Mouse (Mus musculus): ENCODE results near the gene 4930550C14Rik.

Gene 4930550C14Rik

DNA sequence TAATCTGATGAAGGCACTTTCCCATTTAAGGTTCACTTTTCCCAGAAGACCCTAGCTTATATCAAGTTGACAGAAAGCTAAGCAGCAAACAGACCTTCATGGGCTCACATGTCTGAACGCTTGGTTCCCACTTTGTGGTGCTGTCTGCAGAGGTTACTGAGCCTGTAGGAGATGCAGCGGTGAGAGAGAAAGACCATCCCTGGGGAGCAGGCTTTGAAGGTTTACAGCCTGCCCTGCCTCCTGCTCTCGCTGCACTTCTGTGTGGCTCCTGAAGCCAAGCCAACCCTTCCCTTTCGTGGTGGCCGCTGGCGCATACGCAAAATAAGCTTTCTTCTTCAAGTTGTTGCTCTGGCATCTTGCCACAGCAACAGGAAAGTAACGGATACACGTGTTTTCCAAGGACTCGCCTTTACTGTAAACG lies at the start of gene 4930550C14Rik:
Gene 4930550C14Rik (plus strand): TSS at position 35 of the 421 bp plus-strand sequence.
- no peak for DNase-seq (ENCODE audit: low read depth)

DNA sequence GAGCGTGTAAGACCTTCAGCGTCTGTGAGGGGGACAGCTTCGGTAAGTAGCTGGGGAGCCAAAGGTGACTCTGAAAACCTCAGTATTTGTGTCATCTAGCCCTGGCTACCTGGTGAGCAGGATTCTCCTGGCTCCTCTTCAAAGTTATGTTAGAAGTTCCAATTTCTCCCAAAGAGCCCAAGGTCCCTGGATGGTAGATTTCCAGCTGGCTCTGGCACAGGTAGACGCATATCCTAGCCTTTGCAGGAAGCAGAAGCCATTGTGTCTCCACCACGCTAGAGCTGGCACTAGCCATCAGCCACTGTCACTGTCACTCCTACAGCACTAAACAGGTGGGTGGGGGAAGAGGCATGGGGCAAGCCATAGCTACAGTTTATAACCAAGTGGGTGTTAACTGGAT lies 49.0 kb upstream of the 4930550C14Rik start:
- no peak for DNase-seq (ENCODE audit: low read depth)

DNA sequence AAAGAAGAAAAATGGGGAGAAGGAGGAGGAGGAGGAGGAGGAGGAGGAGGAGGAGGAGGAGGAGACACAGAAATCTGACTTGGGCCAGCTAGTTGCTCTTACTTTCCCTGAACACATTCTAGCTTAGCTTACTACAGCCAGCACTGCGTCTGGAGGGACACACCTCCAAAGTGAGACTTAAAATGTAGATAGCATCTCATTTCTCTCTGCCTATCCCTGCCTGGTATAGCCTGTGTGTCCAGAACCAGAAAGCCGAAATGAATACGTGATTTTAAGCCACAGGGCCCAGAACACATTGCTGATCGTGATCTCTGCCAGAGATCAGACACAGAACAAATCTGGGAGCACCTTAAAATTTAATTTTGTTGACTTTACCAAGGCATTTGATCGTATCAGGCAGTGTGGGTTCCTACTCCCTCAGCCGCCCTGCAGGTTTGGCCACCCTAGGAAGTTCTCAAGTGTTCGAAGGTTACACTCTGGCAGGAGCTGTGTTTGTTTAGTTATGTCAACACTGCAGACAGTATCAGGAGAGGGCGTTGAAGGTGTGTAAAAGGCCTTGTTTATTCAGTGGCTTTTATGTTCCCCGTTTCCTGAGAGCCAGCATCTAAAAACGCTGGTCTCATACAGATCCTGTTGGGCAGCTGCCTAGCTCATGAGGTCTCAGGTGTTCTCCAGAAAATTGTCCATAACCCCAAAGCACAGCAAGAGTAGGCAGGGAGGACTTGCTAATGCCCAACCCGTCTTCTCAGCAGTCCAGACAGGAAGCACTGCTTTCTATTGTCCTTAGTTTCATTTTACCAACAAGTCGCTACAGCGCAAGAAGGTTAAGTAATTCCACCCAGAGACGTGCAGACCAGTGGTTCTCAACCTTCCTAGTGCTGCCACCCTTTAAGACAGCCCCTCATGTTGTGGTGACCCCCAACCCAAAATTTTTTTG lies 45.6 kb upstream of the 4930550C14Rik start:
- peak; percentile 45 for DNase-seq (ENCODE audit: low read depth)

- DNase-seq (ENCODE audit: low read depth) = no peak
Measured at GRCm38 (mm10) chr9:53371339-53371738, 30.8 kb upstream of the 4930550C14Rik start.

DNA sequence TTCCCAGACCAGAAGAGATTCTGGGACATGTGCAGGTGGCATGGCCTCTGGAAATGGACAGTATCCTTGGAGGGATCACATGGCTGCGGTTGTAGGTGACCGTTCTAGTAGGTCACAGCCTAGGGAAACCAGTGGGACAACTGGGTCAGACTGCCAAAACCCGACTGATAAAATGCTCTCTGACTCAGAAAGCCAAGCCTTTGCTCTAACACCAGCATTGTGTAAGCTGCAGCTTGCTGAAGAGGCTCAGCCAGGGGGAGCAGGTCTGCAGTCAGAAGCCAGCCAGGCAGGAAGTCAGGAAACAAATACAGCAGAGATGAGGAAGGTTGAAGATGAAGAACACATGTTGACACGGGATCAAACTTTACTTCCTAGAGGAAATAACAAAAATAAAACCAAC lies 26.2 kb upstream of the 4930550C14Rik start:
- no peak for DNase-seq (ENCODE audit: low read depth)

DNA sequence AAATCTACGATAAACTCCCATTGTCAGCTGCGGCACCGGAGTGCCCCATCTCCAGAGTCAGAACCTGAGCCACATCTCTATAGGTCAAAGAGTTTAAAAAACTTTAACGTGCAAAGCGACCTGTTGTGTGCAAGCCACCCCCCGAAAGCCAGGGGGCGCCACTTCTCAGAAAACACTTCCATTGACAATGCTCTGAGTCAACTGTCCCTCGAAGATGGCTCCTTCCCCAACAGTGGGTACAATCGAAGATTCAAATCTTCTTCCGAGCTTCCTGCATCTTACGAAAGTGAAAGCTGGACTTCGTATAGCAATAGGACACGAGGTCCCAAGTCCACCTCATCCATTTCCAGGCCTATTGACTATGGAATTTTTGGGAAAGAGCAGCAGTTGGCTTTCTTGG lies 25.3 kb upstream of the 4930550C14Rik start:
- peak; percentile 43 for DNase-seq (ENCODE audit: low read depth)

- no peak for DNase-seq (ENCODE audit: low read depth)
Measured at GRCm38 (mm10) chr9:53377597-53377996, 24.5 kb upstream of the 4930550C14Rik start.

DNA sequence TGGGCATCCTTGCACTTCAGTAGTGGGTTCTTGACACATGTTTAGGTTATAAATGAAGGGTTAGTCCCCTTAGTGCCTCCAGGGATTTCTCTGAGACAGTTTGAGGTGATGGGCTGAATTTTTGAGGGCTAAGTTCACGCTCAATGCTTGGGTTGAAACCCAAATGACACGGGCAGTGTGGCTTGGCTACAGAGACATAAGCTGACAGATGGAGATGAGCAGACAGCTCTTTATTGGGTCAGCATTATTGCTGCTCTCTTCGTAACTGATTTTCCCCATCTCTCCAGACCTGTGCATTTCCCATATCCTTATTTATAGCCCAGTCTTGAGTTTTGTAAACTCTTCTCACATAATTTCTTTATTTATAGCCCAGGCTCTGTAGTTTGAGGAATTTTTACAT lies 24.0 kb upstream of the 4930550C14Rik start:
- no peak for DNase-seq (ENCODE audit: low read depth)

DNA sequence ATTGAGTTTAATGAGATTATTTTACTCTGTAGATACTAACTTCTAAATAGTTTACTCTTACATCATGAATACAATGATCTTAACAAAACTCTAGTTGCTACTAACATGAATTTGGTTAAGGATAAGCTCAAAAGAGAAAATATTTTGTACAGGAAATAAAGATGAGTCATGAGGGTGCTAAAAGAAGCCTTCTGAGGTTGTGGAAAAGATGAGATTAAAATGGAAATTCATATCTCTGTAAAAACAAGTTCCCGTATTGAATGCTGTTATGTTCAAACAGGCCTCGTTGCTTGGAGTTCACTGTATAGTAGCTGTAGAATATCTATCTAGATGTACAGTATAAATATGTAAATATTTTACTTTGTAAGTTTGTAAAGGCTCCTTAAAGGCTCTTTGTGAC lies 21.5 kb upstream of the 4930550C14Rik start:
- peak; percentile 22 for DNase-seq (ENCODE audit: low read depth)

- peak; percentile 39 for DNase-seq (ENCODE audit: low read depth)
Measured at GRCm38 (mm10) chr9:53381113-53381615, 21.0 kb upstream of the 4930550C14Rik start.

- DNase-seq (ENCODE audit: low read depth) = peak; percentile 46
Measured at GRCm38 (mm10) chr9:53383951-53384866, 17.9 kb upstream of the 4930550C14Rik start, which contains the start of gene Kdelc2. Gene Kdelc2, plus strand, starts transcription at chr9:53384025.

DNA sequence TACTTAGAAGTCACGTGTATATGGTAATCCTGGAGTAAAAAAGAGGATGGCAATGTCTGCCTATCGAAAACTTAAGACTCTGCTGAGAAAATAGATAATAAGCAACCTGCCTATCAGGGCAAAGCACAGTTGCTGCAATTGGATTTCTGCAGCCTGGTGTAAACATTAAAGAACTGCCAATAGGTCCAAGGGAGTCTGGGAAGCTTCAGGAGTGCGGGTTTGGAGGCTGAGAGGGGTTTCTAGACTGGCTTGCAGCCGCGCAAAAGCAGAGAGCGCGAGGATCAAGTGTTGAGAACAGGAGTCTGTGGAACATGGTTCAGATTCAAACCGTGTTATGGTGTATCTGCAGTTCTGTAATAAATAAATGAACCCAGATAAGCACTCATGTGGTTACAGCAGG lies 17.3 kb upstream of the 4930550C14Rik start:
- DNase-seq (ENCODE audit: low read depth) = no peak

- DNase-seq (ENCODE audit: low read depth) = no peak
Measured at GRCm38 (mm10) chr9:53387431-53387830, 14.7 kb upstream of the 4930550C14Rik start.

DNA sequence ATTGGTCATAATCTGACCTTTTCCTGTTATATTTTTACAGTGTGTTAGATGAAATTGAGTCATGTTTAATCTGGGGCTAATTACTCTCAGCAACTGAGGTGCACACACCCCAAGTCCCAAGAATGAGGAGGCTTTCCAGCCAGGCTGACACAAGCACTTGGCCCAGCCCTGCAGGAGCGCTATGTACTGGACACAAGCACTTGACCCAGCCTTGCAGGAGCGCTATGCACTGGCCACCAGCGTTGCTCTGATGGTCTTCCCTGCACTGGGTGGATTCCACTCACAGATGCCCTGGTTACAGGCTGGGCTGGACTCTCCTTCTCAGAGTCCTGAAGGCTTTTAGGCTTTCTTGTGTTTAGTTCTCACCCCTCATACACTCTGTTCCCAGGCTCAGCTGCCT lies 13.0 kb upstream of the 4930550C14Rik start:
- no peak for DNase-seq (ENCODE audit: low read depth)

- no peak for DNase-seq (ENCODE audit: low read depth)
Measured at GRCm38 (mm10) chr9:53390136-53390535, 12.0 kb upstream of the 4930550C14Rik start.

GRCm38 (mm10) chr9:53397685-53398387 lies 4.3 kb upstream of the 4930550C14Rik start:
- peak; percentile 46 for DNase-seq (ENCODE audit: low read depth)

- peak; percentile 92 for DNase-seq (ENCODE audit: low read depth)
Measured at GRCm38 (mm10) chr9:53398388-53398700, 3.8 kb upstream of the 4930550C14Rik start.

GRCm38 (mm10) chr9:53399537-53399936 lies 2.6 kb upstream of the 4930550C14Rik start:
- no peak for DNase-seq (ENCODE audit: low read depth)

DNA sequence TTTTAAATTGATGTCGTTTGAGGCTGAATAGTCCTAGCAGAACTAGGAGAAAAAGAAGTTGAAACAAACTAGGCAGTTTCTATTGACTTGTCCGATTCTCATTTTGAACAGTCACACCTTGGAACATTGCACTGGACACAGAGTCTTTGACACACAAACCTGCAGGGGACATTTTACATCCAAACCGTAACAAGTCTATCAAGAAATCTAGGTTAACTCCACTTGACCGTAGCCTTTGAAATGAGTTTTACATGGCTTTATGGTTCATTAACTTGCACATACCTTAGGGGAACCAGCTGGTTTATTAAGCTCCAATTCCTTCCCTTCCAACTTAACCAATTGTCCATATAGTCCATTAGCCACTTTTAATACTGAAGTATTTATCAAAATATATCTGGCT lies 1.4 kb upstream of the 4930550C14Rik start:
- DNase-seq (ENCODE audit: low read depth) = no peak

DNA sequence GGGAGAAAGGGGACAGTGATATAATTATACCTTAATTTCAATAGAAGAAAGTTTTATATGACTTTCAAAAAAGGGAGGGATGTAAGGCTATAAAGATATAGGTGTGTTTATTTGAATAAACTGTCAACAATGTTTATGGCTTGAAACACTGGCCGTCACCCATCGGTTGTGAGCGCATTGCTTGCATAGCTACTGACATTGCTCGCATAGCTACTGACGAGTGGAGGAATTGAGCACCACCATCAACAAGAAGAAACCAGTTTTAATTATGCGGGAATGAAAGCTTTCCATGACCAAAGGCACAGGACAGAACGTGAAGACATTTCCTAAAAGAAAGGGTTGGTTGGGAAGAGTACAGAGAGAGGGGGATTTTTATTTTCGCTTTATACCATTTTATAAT lies 979 bp upstream of the 4930550C14Rik start:
- no peak for DNase-seq (ENCODE audit: low read depth)

DNA sequence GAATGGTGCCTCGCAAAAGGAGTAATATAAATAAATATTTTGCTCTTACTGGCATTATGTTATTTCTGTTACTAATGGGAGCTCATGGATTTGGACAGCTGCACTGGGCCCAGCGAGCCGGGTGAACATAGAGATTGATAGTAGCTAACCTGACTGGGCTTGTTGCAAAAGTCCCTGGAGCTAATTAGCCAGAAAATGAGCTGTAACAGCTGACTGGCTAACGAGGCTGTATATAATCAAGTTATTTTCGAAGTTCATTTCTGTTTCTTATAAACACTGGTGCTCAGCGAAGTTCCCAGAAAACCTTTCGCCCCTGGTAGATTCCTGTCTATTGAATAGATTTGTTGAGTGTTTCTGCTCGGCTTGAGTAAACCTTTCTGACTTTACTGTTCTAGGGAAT lies 866 bp downstream of the 4930550C14Rik start:
- DNase-seq (ENCODE audit: low read depth) = no peak
